Comparison of ENCODE assay signal across 10 mouse cellular contexts in genomic region chr12:69556221-69556861, GRCm38 (mm10). TPM values are rescaled to one million over a fixed set of nuclear protein-coding genes. Genes with fewer than 3 reads are reported as not detected.
DNase-seq lines count a peak whose midpoint lies in the region; ATAC-seq and TF ChIP-seq lines count a peak whose summit lies in the region.
"Had no signal": no experiment of that assay in that cellular context is flagged by ENCODE, and none has a peak within 500 bp of the region (broad histone marks: within the 10 kb centered on the region; RNA-seq: fewer than 3 reads in every experiment).

No protein-coding gene starts in this region.

- peak overlapping the region; percentile 32; the same call in 1 of the 2 replicates for H3K27ac ChIP-seq in liver, embryonic 12.5 days
- no peak overlapping the region for H3K27ac ChIP-seq in liver, embryonic 11.5 days (ENCODE audit: low read depth, low read length)
- peak overlapping the region; percentile 56 for H3K27ac ChIP-seq in embryonic facial prominence, embryonic 15.5 days (replicated peaks)
- H3K27ac ChIP-seq in limb, embryonic 13.5 days, result peak overlapping the region; percentile 78
- H3K27ac ChIP-seq in small intestine, adult 2 months (ENCODE audit: insufficient read depth, low read depth, low read length), result peak overlapping the region; percentile 72
- no peak overlapping the region for H3K27ac ChIP-seq in left cerebral cortex, adult 2 months

- H3K4me2 ChIP-seq in liver, embryonic 12.5 days, result no peak overlapping the region
- H3K4me2 ChIP-seq in liver, embryonic 11.5 days, result no peak overlapping the region
- H3K4me2 ChIP-seq in embryonic facial prominence, embryonic 15.5 days (replicated peaks), result no peak overlapping the region
- no peak overlapping the region; the same call in 1 of the 2 replicates for H3K4me2 ChIP-seq in limb, embryonic 13.5 days (replicated peaks)

- TF ChIP-seq CTCF in small intestine, adult 2 months (IDR thresholded peaks at IDR 0.05; ENCODE audit: extremely low read depth, insufficient read length, insufficient replicate concordance, low read depth, low read length), result no peak
- no peak for TF ChIP-seq CTCF in left cerebral cortex, adult 2 months (IDR thresholded peaks at IDR 0.05)

- no peaks in the 10 kb centered on the region for H3K4me1 ChIP-seq in liver, embryonic 12.5 days
- H3K4me1 ChIP-seq in liver, embryonic 11.5 days (replicated peaks; ENCODE audit: control insufficient read depth, insufficient read depth, low read length), result no peaks in the 10 kb centered on the region
- 0 out of 2 replicates have a peak, but pooled peaks cover 5% of the 10 kb centered on the region for H3K4me1 ChIP-seq in embryonic facial prominence, embryonic 15.5 days
- H3K4me1 ChIP-seq in limb, embryonic 13.5 days, result peaks cover 13% of the 10 kb centered on the region
- H3K4me1 ChIP-seq in small intestine, adult 2 months (ENCODE audit: control insufficient read depth, insufficient read depth, insufficient read length, low read length), result peaks cover 9% of the 10 kb centered on the region; the same call in 1 of the 2 replicates

- H3K9me3 ChIP-seq in liver, embryonic 12.5 days (replicated peaks), result no peaks in the 10 kb centered on the region
- H3K9me3 ChIP-seq in liver, embryonic 11.5 days (ENCODE audit: control insufficient read depth, low read length), result no peaks in the 10 kb centered on the region
- no peaks in the 10 kb centered on the region for H3K9me3 ChIP-seq in embryonic facial prominence, embryonic 15.5 days (replicated peaks)
- H3K9me3 ChIP-seq in limb, embryonic 13.5 days, result 0 out of 2 replicates have a peak, but pooled peaks cover 7% of the 10 kb centered on the region

- 69% methylated on average over 6 of the region's 6 CpGs for WGBS in liver, embryonic 12.5 days (ENCODE audit: insufficient replicate concordance)
- WGBS in liver, embryonic 11.5 days, result 67% methylated on average over 6 of the region's 6 CpGs
- WGBS in embryonic facial prominence, embryonic 15.5 days, result 33% methylated on average over 6 of the region's 6 CpGs
- 20% methylated on average over 6 of the region's 6 CpGs for WGBS in limb, embryonic 13.5 days
- WGBS in small intestine, adult 2 months, result 53% methylated on average over 6 of the region's 6 CpGs

- no peak overlapping the region for H3K9ac ChIP-seq in liver, embryonic 12.5 days
- H3K9ac ChIP-seq in liver, embryonic 11.5 days (ENCODE audit: low read depth, low read length), result no peak overlapping the region
- no peak overlapping the region for H3K9ac ChIP-seq in embryonic facial prominence, embryonic 15.5 days
- no peak overlapping the region for H3K9ac ChIP-seq in limb, embryonic 13.5 days

- no peak for DNase-seq in liver, embryonic 11.5 days (ENCODE audit: low spot score)
- DNase-seq in gastrocnemius, postnatal 36 days, result no peak
- no peak for DNase-seq in left cerebral cortex, adult 2 months (ENCODE audit: extremely low spot score in 1 of 2, low spot score in 2 of 2)
- DNase-seq in frontal cortex, postnatal 25 days (ENCODE audit: low spot score in 2 of 2), result no peak
- DNase-seq: right cerebral cortex, adult 18-20 months had no signal

- no peak for ATAC-seq in liver, embryonic 12.5 days
- ATAC-seq in liver, embryonic 11.5 days (replicated peaks; ENCODE audit: low FRiP score), result no peak
- 0 out of 2 replicates have a peak, but pooled peaks have one; percentile 15 for ATAC-seq in embryonic facial prominence, embryonic 15.5 days (ENCODE audit: insufficient number of reproducible peaks, low FRiP score, low TSS enrichment, low read depth)
- peak; percentile 67 for ATAC-seq in limb, embryonic 13.5 days (ENCODE audit: low FRiP score, low read depth)
- ATAC-seq: Patski had no signal

- no peak overlapping the region for H3K4me3 ChIP-seq in liver, embryonic 12.5 days
- H3K4me3 ChIP-seq in liver, embryonic 11.5 days (ENCODE audit: low read depth, low read length), result no peak overlapping the region
- H3K4me3 ChIP-seq in embryonic facial prominence, embryonic 15.5 days (replicated peaks), result no peak overlapping the region
- H3K4me3 ChIP-seq in limb, embryonic 13.5 days, result no peak overlapping the region
- no peak overlapping the region for H3K4me3 ChIP-seq in small intestine, adult 2 months (ENCODE audit: low read depth, low read length)
- no peak overlapping the region for H3K4me3 ChIP-seq in left cerebral cortex, adult 2 months

- intact Hi-C loops in gastrocnemius, postnatal 36 days (cut with DNase I), result no loop called here
- intact Hi-C loops in left cerebral cortex, adult 2 months (cut with DNase I), result no loop called here

- H3K27me3 ChIP-seq in liver, embryonic 12.5 days (replicated peaks), result no peaks in the 10 kb centered on the region
- no peaks in the 10 kb centered on the region for H3K27me3 ChIP-seq in liver, embryonic 11.5 days (replicated peaks; ENCODE audit: control insufficient read depth, insufficient read depth, low read length)
- no peaks in the 10 kb centered on the region for H3K27me3 ChIP-seq in embryonic facial prominence, embryonic 15.5 days
- no peaks in the 10 kb centered on the region for H3K27me3 ChIP-seq in limb, embryonic 13.5 days
- no peaks in the 10 kb centered on the region for H3K27me3 ChIP-seq in small intestine, adult 2 months (ENCODE audit: control insufficient read depth, insufficient read depth, low read length)
- H3K27me3 ChIP-seq: Patski had no signal

- no peaks in the 10 kb centered on the region for H3K36me3 ChIP-seq in liver, embryonic 12.5 days
- no peaks in the 10 kb centered on the region for H3K36me3 ChIP-seq in liver, embryonic 11.5 days (ENCODE audit: control insufficient read depth, insufficient read depth, low read length)
- no peaks in the 10 kb centered on the region for H3K36me3 ChIP-seq in embryonic facial prominence, embryonic 15.5 days
- no peaks in the 10 kb centered on the region for H3K36me3 ChIP-seq in limb, embryonic 13.5 days
- no peaks in the 10 kb centered on the region for H3K36me3 ChIP-seq in small intestine, adult 2 months (ENCODE audit: control insufficient read depth, insufficient read depth, low read length)

- no peak for TF ChIP-seq POLR2A in small intestine, adult 2 months (IDR thresholded peaks at IDR 0.05; ENCODE audit: low read depth, low read length)

RNA-seq across cellular contexts. Expression of gene Vcpkmt, which starts 26.5 kb away (rescaled TPM):
- 20.3 and 21.2 TPM in 2 replicates for polyA plus RNA-seq in liver, embryonic 12.5 days (2016; fragmentation: Nextera tagmentation; extraction: Ambion mirVana)
- 32.5 and 32.6 TPM in 2 replicates for polyA plus RNA-seq in liver, embryonic 11.5 days (2014; fragmentation: Nextera tagmentation; extraction: Ambion mirVana)
- polyA plus RNA-seq in embryonic facial prominence, embryonic 15.5 days (2015; fragmentation: Nextera tagmentation; extraction: Ambion mirVana), result 29.4 TPM in 2 replicates
- polyA plus RNA-seq in limb, embryonic 13.5 days (2015; fragmentation: Nextera tagmentation; extraction: Ambion mirVana), result 32.1 and 34.0 TPM in 2 replicates
- polyA plus RNA-seq in small intestine, adult 2 months (2012; rRNA removed), result 4.4 and 7.6 TPM in 2 replicates
- 1 to 10 TPM; 3.1 to 3.8 TPM for total RNA-seq in gastrocnemius, postnatal 36 days (2021)
- 10 to 100 TPM; 23.2 to 26.0 TPM for total RNA-seq in left cerebral cortex, adult 2 months (2021)

Comparison
In these comparisons a context has a peak if more than half of its experiments do, and no peak if none do; other contexts are left out.
1. H3K27ac ChIP-seq: peak in liver, embryonic 12.5 days (single experiment), embryonic facial prominence, embryonic 15.5 days (single experiment), limb, embryonic 13.5 days (single experiment) and small intestine, adult 2 months (single experiment); none in liver, embryonic 11.5 days (single experiment) and left cerebral cortex, adult 2 months (single experiment).
2. ATAC-seq: peak in embryonic facial prominence, embryonic 15.5 days (single experiment) and limb, embryonic 13.5 days (single experiment); none in liver, embryonic 12.5 days (single experiment) and liver, embryonic 11.5 days (single experiment).